Mouse (Mus musculus) urinary bladder, adult 2 months (tissue): Measurements from ENCODE around the gene Ppp1r9b. TPM values are rescaled to one million over a fixed set of nuclear protein-coding genes. Genes with fewer than 3 reads are reported as not detected.
A peak's percentile ranks its signal among the peaks of the same experiment; 100 is the strongest.

Experiments used
- DNase-seq: peaks from one replicate; pipeline ENCODE4 v3.0.0; 2022; ENCODE audit warnings: low spot score
- polyA plus RNA-seq: library from polyadenylated mRNA; depleted of rRNA; stranded (reverse); fragments of >200 nt; gene quantifications from 2 replicates; pipeline ENCODE4 v1.2.3, GENCODE M21; 2012

The Ppp1r9b gene
- polyA plus RNA-seq, 1 experiment: 16.0 TPM

- no peak for DNase-seq
These were observed 32.6 kb downstream of the Ppp1r9b start for GRCm38 (mm10) chr11:95023481-95023880.

- DNase-seq: no peak
These were observed 33.8 kb downstream of the Ppp1r9b start for GRCm38 (mm10) chr11:95024439-95025184.

GRCm38 (mm10) chr11:95025227-95026012, 34.6 kb downstream of the Ppp1r9b start:
- DNase-seq: no peak

- DNase-seq: no peak
These were observed 35.3 kb downstream of the Ppp1r9b start for GRCm38 (mm10) chr11:95026090-95026542.

DNA sequence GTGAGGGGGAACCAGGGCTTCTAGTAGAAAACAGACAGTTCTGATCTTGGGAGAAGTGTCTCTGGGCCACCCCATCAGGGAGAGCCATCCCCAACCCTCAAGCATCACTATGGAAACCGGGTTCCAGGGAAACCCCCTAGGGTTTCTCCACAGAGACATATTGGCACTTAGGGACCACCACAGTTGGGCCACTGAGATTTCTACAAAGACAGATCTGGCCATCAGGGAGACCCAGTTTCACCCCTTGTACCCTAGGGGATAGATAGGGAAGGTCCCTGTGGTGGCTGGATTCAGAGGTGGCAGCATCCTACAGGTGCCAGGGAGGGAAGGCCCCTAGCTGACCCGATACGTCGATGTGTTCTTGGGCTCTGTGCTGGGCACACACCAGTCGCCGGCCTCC, 36.0 kb downstream of the Ppp1r9b start:
- no peak for DNase-seq

GRCm38 (mm10) chr11:95027850-95028470, 37.1 kb downstream of the Ppp1r9b start:
- DNase-seq: no peak

DNA sequence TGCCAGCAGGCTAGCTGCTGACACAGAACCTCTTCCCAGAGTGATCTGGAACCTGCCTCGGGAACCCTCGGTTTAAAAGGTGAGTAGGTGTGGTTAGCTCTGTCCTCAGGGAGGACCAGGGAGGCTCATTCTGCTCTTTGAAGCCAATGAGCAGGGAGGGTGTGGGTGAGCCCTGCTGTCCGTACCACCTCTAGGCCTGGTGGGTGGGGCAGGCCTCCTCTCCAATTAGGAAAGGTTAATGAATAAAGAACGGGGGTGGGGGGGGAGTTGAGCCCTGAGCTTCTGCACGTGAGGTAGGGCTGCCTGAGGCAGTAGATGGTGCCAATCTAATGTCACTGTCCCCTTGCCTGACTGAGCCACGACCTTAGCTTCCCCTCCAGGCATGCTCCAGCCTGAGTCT, 42.1 kb downstream of the Ppp1r9b start:
- no peak for DNase-seq

GRCm38 (mm10) chr11:95033617-95034016, 42.8 kb downstream of the Ppp1r9b start:
- no peak for DNase-seq

GRCm38 (mm10) chr11:95034902-95035301, 44.1 kb downstream of the Ppp1r9b start:
- DNase-seq: no peak

DNA sequence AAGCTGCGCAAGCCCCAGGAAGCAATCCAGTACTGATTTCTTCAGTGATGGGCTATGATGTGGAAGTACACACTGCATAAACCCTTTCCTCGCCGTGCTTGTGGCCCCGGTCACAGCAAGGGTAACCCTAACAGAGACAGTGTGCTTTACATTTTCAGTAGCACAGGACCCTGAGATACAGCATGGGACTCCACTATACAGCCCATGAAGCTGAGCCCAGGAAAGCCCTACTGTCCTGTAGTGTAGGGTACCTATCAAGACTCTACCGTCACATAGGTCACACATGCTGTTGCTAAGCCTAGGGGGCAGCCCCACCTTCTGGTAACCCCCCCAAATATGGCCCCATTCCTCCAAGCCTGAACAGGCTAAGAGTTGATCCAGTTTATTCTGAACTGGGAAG, 45.7 kb downstream of the Ppp1r9b start:
- no peak for DNase-seq

DNA sequence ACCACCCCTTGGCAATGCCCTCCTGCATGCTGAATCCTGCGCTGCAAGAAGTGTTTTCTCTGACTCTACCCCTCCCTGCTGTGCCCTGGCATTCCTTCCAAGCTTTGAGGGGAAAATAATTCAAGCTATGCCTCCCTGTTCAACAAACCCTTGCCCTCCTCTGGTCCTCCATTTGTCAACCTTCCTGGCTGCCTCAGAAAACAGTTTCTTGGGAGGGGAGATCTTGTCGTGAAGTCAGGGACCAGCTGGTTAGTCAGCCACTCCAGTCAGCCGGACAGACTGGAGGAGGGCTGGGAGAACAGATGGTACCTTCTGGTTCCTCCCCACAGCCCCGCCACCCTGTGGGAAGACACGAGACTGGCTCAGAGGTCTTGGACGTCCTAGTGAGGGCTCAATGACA, 46.5 kb downstream of the Ppp1r9b start:
- no peak for DNase-seq

DNA sequence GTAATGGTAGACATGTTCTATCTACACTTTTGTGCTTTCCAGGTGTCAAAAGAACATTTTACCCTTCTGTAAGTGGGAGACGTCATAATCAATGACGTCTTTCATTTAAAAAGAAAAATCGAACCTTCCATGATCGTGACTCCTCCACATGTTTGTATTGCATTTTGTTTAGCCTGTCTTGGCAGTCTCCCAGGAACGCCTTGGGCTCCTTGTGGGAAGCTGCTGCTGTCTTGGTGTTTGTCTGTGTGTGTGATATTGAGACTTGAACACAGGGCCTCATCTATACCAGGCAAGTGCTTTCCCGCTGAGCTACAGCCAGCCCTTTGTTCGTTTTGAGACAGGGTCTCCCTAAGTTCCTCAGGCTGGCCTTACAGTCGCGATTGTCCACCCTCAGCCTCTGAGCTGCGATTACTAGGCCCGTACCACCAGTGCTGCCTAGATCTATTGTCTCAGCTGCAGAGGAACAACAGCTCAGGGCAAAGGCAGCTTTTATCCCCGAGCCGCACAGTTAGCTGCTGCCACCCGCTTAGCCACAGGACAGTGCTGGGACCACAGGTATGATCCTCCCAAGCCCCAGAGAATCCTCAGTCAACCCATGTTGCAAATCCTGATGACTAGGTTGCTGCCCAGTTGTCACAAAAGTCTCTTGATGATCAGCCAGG, 47.5 kb downstream of the Ppp1r9b start:
- DNase-seq: no peak

- DNase-seq: no peak
These were observed 48.2 kb downstream of the Ppp1r9b start for GRCm38 (mm10) chr11:95038818-95039655.

GRCm38 (mm10) chr11:95039766-95040165, 48.9 kb downstream of the Ppp1r9b start:
- DNase-seq: no peak

- no peak for DNase-seq
These were observed 49.8 kb downstream of the Ppp1r9b start for GRCm38 (mm10) chr11:95040491-95041138.

GRCm38 (mm10) chr11:95041139-95041609, 50.3 kb downstream of the Ppp1r9b start, which contains the start of gene Pdk2:
TSS of gene Pdk2 (minus strand) at chr11:95041354.
- DNase-seq: peak; percentile 89

GRCm38 (mm10) chr11:95042096-95042495, 51.3 kb downstream of the Ppp1r9b start:
- no peak for DNase-seq

DNA sequence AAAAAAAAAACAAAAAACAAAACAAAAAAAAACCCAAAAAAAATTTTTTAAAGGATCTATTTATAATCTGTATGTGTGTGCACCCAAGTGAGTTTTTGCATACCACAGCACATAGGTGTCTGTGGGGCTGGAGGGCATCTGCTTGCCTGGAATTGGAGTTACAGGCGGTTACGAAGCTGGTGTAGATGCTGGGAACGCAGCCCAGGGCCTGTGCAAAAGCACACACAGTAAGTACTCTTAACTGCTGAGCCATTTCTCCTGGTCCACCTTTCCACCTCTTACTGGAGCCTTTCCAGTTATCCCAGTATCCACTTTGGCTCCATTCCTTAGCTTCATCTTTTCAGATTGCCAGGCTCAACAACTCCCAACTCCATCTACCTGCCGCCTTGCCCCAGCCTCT, 52.2 kb downstream of the Ppp1r9b start:
- DNase-seq: no peak

DNA sequence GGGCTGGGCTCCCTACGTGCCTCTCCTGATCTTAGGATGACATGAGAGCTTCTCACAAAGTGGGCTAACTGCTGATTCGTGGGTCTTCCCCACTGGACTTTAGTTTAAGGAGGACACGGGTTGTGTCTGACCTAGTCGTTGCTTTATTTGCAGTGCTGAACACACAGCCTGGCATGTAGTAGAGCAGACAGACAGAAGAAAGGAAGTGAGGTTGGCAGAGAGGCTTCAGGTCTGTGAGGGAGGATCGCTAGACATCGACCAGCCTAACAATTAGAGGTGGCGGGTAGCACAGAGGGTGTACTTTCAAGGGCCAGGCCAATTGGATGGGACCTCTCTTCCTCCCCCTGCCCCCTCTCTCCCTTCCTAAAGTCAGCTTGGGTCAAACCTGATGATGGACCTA, 52.8 kb downstream of the Ppp1r9b start:
- DNase-seq: no peak

- no peak for DNase-seq
These were observed 53.5 kb downstream of the Ppp1r9b start for GRCm38 (mm10) chr11:95044185-95044870.
